Mouse (Mus musculus): ENCODE data around the gene Gm5065. TPM values are rescaled to one million over a fixed set of nuclear protein-coding genes. Genes with fewer than 3 reads are reported as not detected.

Gm5065 gene
- polyA plus RNA-seq (2014; fragmentation: Nextera tagmentation; extraction: Ambion mirVana) = not detected in 2 replicates

DNA sequence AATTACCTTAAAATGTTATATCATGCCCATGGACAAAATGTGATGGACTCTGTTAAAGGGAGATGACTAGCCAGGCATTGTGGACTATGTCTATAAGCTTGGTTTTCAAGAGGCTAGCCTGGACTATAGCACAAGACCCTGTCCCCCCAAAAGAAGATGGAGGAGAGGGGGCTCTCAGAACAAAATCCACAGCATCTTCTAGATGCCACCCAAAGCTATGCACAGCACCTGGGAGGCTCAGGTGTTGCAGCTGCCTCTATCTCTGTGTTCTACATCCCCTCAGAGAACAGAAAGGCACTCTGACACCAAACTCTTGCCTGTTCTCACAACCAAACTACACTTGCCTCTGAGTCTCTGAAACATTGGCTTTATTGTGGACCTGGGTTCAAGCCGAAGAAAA is at the start of gene Gm5065:
Gene Gm5065 (plus strand): TSS at position 301 of the 400 bp plus-strand sequence.
- Histone ChIP-seq H3K4me3 (ENCODE audit: low read depth, low read length) (no peak within 1 kb of the TSS), H3K36me3 (ENCODE audit: control insufficient read depth, insufficient read depth, low read length) (no peaks in the 10 kb centered on the region), H3K9me3 (replicated peaks; ENCODE audit: control insufficient read depth, low read length) (peaks cover 13% of the 10 kb centered on the region), H3K4me2 (ENCODE audit: low read length) (no peak within 1 kb of the TSS), H3K27me3 (replicated peaks; ENCODE audit: control insufficient read depth, insufficient read depth, low read length) (no peaks in the 10 kb centered on the region), H3K4me1 (ENCODE audit: control insufficient read depth, insufficient read depth, low read length) (no peaks in the 10 kb centered on the region), H3K27ac (ENCODE audit: low read depth, low read length) (no peak within 1 kb of the TSS), H3K9ac (ENCODE audit: low read length) (no peak within 1 kb of the TSS)
- no peak for DNase-seq (ENCODE audit: low spot score)
- no peak for ATAC-seq
- 93% methylated on average over 1 of the region's 1 CpGs for WGBS

DNA sequence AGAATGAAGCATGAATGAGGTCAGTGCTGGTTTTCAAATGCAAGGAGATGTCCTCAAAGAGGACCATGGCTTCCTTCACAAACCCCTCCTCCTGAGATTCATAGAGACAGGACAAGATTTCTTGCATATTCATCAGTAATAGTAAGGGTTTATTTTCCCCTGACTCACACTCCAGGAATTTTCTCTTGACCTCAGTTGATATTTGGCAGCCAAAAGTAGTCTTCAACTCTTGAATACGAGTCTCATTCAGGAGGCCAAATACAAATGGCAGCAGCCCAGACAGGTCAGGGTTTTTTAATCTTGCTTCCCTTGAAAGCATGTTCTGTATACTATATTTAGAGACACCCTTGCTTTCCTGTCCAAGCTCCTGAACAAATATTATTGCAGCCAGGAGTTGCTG is 22.8 kb upstream of the Gm5065 start:
- no peak for ATAC-seq
- Histone ChIP-seq H3K27ac (ENCODE audit: low read depth, low read length) (no peak overlapping the region), H3K36me3 (ENCODE audit: control insufficient read depth, insufficient read depth, low read length) (no peaks in the 10 kb centered on the region), H3K9ac (ENCODE audit: low read length) (no peak overlapping the region), H3K9me3 (replicated peaks; ENCODE audit: control insufficient read depth, low read length) (peaks cover 13% of the 10 kb centered on the region), H3K4me2 (ENCODE audit: low read length) (no peak overlapping the region), H3K27me3 (replicated peaks; ENCODE audit: control insufficient read depth, insufficient read depth, low read length) (no peaks in the 10 kb centered on the region), H3K4me3 (ENCODE audit: low read depth, low read length) (no peak overlapping the region), H3K4me1 (ENCODE audit: control insufficient read depth, insufficient read depth, low read length) (no peaks in the 10 kb centered on the region)
- 79% methylated on average over 1 of the region's 1 CpGs for WGBS
- DNase-seq (ENCODE audit: low spot score) = no peak

DNA sequence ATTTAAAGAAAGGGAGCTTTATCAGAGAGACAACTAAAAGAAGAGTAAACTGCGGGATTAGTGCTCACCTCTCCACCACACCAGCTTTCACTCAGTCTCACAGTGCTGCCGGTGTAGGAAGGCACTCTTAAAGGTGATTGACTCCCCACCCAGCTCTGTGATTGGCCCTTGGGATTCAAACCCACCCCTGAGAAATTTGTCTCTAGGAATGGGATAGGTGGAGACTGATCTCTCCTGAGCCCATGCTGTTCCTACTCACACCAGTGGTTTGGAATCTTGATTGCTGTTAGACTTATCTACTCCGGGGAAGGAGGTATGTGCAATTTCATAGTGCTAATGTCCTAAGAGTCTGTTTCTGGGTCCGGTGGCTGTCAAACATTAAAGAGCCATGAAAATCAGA is 598 bp downstream of the Gm5065 start, which contains the start of gene Nlrp2:
Gene Nlrp2 (minus strand): TSS at position 101 of the 400 bp plus-strand sequence.
- Histone ChIP-seq H3K4me1 (ENCODE audit: control insufficient read depth, insufficient read depth, low read length) (no peaks in the 10 kb centered on the region), H3K36me3 (ENCODE audit: control insufficient read depth, insufficient read depth, low read length) (no peaks in the 10 kb centered on the region), H3K9ac (ENCODE audit: low read length) (no peak within 1 kb of the TSS), H3K27ac (ENCODE audit: low read depth, low read length) (no peak within 1 kb of the TSS), H3K9me3 (replicated peaks; ENCODE audit: control insufficient read depth, low read length) (peaks cover 18% of the 10 kb centered on the region), H3K4me3 (ENCODE audit: low read depth, low read length) (no peak within 1 kb of the TSS), H3K4me2 (ENCODE audit: low read length) (no peak within 1 kb of the TSS), H3K27me3 (replicated peaks; ENCODE audit: control insufficient read depth, insufficient read depth, low read length) (no peaks in the 10 kb centered on the region)
- no peak for DNase-seq (ENCODE audit: low spot score)
- WGBS = 87% methylated on average over 4 of the region's 4 CpGs
- no peak for ATAC-seq

DNA sequence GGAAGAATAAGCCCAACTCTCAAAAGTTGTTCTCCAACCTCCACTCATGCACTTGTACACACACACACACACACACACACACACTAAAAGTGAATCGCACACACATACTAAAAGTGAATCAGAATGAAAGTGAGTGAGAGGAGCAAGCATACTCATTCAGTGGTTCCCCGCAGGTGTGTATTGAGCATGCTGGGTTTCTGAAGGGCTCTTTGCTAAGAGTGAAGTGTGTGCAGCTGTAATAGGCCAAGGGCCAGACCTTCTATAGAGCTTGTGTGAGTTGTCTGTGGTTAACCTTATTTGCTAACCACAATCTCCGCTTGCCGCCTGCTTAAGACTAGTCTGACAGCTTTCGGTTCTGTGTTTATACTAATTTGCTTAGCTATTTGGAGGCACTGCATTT is 13.3 kb downstream of the Gm5065 start:
- no peak overlapping the region for H3K9ac ChIP-seq (ENCODE audit: low read length)
- no peak overlapping the region for H3K27ac ChIP-seq (ENCODE audit: low read depth, low read length)
- 96% methylated on average over 5 of the region's 5 CpGs for WGBS
- no peaks in the 10 kb centered on the region for H3K36me3 ChIP-seq (ENCODE audit: control insufficient read depth, insufficient read depth, low read length)
- H3K4me2 ChIP-seq (ENCODE audit: low read length) = no peak overlapping the region
- H3K9me3 ChIP-seq (replicated peaks; ENCODE audit: control insufficient read depth, low read length) = peaks cover 32% of the 10 kb centered on the region
- H3K4me3 ChIP-seq (ENCODE audit: low read depth, low read length) = no peak overlapping the region
- H3K27me3 ChIP-seq (replicated peaks; ENCODE audit: control insufficient read depth, insufficient read depth, low read length) = no peaks in the 10 kb centered on the region
- no peak for DNase-seq (ENCODE audit: low spot score)
- ATAC-seq = no peak
- H3K4me1 ChIP-seq (ENCODE audit: control insufficient read depth, insufficient read depth, low read length) = no peaks in the 10 kb centered on the region

DNA sequence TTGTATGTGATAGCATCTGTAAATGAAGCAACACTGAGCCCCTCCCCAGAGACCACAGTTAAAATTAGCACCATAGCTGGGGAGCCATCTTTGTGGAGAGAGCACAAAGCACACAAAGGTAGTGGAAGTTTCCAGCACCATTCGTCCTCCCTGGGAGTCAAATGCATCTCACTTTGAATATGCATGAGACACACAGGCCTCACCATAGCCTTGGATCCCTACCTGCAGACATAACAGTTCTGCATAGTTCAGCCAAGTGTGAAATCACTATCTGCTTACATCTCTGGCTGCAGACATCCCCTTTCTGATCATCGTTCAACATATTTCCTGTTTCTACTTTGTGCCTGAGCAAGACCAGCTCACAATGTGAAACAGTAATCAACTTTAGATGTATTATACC is 16.4 kb downstream of the Gm5065 start:
- H3K4me3 ChIP-seq (ENCODE audit: low read depth, low read length) = no peak overlapping the region
- no peaks in the 10 kb centered on the region for H3K27me3 ChIP-seq (replicated peaks; ENCODE audit: control insufficient read depth, insufficient read depth, low read length)
- H3K9me3 ChIP-seq (replicated peaks; ENCODE audit: control insufficient read depth, low read length) = peaks cover 25% of the 10 kb centered on the region
- no peak overlapping the region for H3K4me2 ChIP-seq (ENCODE audit: low read length)
- 76% methylated on average over 2 of the region's 2 CpGs for WGBS
- no peak for DNase-seq (ENCODE audit: low spot score)
- no peak overlapping the region for H3K9ac ChIP-seq (ENCODE audit: low read length)
- H3K4me1 ChIP-seq (ENCODE audit: control insufficient read depth, insufficient read depth, low read length) = no peaks in the 10 kb centered on the region
- no peak overlapping the region for H3K27ac ChIP-seq (ENCODE audit: low read depth, low read length)
- no peaks in the 10 kb centered on the region for H3K36me3 ChIP-seq (ENCODE audit: control insufficient read depth, insufficient read depth, low read length)
- no peak for ATAC-seq

DNA sequence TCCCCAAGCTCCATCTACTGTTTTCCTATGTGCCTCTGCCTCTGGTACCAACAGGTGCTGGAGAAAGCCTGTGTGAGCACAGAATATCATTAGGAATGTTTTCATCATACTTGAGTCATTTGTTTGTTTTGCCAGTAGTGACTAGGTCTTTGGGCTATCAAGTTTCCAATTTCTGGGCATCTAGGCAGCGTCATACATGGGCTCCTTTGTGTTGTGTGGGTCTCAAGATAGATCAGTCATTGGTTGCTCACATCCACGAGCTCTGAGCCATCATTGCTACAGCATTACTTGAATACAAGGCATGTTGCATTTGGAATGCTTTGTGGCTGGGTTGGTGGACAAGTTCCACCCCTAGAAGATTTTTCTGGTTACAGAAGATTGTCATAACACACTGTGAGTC is 55.9 kb downstream of the Gm5065 start:
- Histone ChIP-seq H3K9me3 (replicated peaks; ENCODE audit: control insufficient read depth, low read length) (peaks cover 7% of the 10 kb centered on the region), H3K4me2 (ENCODE audit: low read length) (no peak overlapping the region), H3K9ac (ENCODE audit: low read length) (no peak overlapping the region), H3K36me3 (ENCODE audit: control insufficient read depth, insufficient read depth, low read length) (no peaks in the 10 kb centered on the region), H3K27ac (ENCODE audit: low read depth, low read length) (no peak overlapping the region), H3K27me3 (replicated peaks; ENCODE audit: control insufficient read depth, insufficient read depth, low read length) (no peaks in the 10 kb centered on the region), H3K4me3 (ENCODE audit: low read depth, low read length) (no peak overlapping the region), H3K4me1 (ENCODE audit: control insufficient read depth, insufficient read depth, low read length) (no peaks in the 10 kb centered on the region)
- DNase-seq (ENCODE audit: low spot score) = no peak
- ATAC-seq = no peak
- 30% methylated on average over 2 of the region's 2 CpGs for WGBS

Other genes starting within 250 kb of the Gm5065 start
- gene Rfpl4, start 233.6 kb upstream of the Gm5065 start, polyA plus RNA-seq (2014; fragmentation: Nextera tagmentation; extraction: Ambion mirVana) = not detected in 2 replicates
- 0.29 and 0.38 TPM in 2 replicates for gene Rasl2-9, start 224.6 kb upstream of the Gm5065 start, polyA plus RNA-seq (2014; fragmentation: Nextera tagmentation; extraction: Ambion mirVana)
- gene Vmn1r55, start 200.9 kb upstream of the Gm5065 start, polyA plus RNA-seq (2014; fragmentation: Nextera tagmentation; extraction: Ambion mirVana) = not detected in 2 replicates
- gene Vmn1r56, start 153.8 kb upstream of the Gm5065 start, polyA plus RNA-seq (2014; fragmentation: Nextera tagmentation; extraction: Ambion mirVana) = not detected in 2 replicates
- gene Vmn1r57, start 132.0 kb upstream of the Gm5065 start, polyA plus RNA-seq (2014; fragmentation: Nextera tagmentation; extraction: Ambion mirVana) = not detected in 2 replicates
- not detected in 2 replicates for gene Nlrp2, start 498 bp downstream of the Gm5065 start, polyA plus RNA-seq (2014; fragmentation: Nextera tagmentation; extraction: Ambion mirVana)
- not detected in 2 replicates for gene Vmn1r58, start 62.9 kb downstream of the Gm5065 start, polyA plus RNA-seq (2014; fragmentation: Nextera tagmentation; extraction: Ambion mirVana)
- not detected in 2 replicates for gene Vmn1r59, start 106.2 kb downstream of the Gm5065 start, polyA plus RNA-seq (2014; fragmentation: Nextera tagmentation; extraction: Ambion mirVana)
- gene Vmn2r28, start 143.4 kb downstream of the Gm5065 start, polyA plus RNA-seq (2014; fragmentation: Nextera tagmentation; extraction: Ambion mirVana) = not detected in 2 replicates
- not detected in 2 replicates for gene Vmn1r60, start 196.8 kb downstream of the Gm5065 start, polyA plus RNA-seq (2014; fragmentation: Nextera tagmentation; extraction: Ambion mirVana)